Mouse (Mus musculus) ES-Bruce4 (cell line): ENCODE results near the gene Ccdc32.

Source experiments
- CTCF ChIP-seq: IDR thresholded peaks from one replicate; pipeline ENCODE4 v1.8.1; 2011; ENCODE audit warnings: low read depth, low read length
- EP300 ChIP-seq: IDR thresholded peaks from 2 replicates; pipeline ENCODE4 v1.6.1; 2011; ENCODE audit warnings: low read depth, low read length; ENCODE audit not compliant: insufficient read depth
- POLR2A ChIP-seq: IDR thresholded peaks from one replicate; pipeline ENCODE4 v1.8.1; 2011; ENCODE audit warnings: low read length; ENCODE audit not compliant: insufficient read depth

- TF ChIP-seq CTCF (peak; percentile 4), EP300 (no peak), POLR2A (no peak)
Measured at GRCm38 (mm10) chr2:119019131-119019530, 10.1 kb downstream of the Ccdc32 start.
